Mouse (Mus musculus) c-Kit-positive CD71-negative TER-119-negative erythroid progenitor cells, embryonic 14.5 days (primary cell): ENCODE results near the gene Gba.

Experiments used
- DNase-seq: peaks from one replicate; pipeline ENCODE4 v3.0.0-alpha.2; 2013; ENCODE audit warnings: low read depth

Gba gene

GRCm38 (mm10) chr3:89243609-89244008 lies 40.9 kb downstream of the Gba start:
- no peak for DNase-seq

GRCm38 (mm10) chr3:89244158-89244981 lies 41.6 kb downstream of the Gba start:
- no peak for DNase-seq

DNA sequence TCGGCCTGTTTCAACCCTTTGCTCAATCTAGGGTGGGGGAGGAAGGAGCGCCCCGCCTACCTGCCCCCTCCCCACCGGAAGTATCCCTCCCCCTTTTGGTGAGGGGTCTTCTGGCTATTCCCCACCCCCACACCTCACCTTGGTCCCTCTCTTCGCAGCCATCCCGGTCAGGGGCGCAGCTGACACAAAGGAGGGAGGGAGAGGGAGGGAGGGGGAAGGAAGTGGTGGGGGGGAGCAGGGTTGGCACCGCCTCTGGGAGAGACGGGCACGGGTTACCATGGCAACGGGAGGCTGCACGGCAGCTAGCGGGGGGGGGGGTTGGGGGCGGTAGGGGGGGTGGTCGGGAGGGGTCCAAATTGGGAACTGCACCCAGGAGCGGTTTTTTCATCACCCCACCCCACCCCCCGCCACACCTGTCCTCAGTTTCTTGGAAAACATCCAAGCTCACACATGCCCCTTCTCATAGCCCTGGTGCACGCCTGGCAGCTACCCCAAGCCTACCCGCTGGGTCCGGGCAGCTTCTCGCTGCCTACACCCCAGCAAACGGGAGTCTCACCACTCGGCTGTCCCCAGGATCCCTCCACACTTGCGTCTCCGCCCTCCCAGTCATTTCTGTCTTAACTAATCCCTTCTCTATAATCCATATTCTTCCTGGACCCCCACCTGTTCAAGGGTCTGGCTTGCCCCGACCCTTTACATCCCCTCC lies 42.4 kb downstream of the Gba start:
- no peak for DNase-seq

- no peak for DNase-seq
Observed at GRCm38 (mm10) chr3:89245688-89246171, 43.0 kb downstream of the Gba start, which contains the start of gene Krtcap2. Krtcap2 (plus strand) TSS chr3:89245966.

GRCm38 (mm10) chr3:89246261-89247100 lies 43.8 kb downstream of the Gba start, which contains the start of gene Trim46:
Trim46 (minus strand) TSS chr3:89246309.
- DNase-seq: peak; percentile 89

GRCm38 (mm10) chr3:89247466-89247865 lies 44.7 kb downstream of the Gba start:
- DNase-seq: no peak

DNA sequence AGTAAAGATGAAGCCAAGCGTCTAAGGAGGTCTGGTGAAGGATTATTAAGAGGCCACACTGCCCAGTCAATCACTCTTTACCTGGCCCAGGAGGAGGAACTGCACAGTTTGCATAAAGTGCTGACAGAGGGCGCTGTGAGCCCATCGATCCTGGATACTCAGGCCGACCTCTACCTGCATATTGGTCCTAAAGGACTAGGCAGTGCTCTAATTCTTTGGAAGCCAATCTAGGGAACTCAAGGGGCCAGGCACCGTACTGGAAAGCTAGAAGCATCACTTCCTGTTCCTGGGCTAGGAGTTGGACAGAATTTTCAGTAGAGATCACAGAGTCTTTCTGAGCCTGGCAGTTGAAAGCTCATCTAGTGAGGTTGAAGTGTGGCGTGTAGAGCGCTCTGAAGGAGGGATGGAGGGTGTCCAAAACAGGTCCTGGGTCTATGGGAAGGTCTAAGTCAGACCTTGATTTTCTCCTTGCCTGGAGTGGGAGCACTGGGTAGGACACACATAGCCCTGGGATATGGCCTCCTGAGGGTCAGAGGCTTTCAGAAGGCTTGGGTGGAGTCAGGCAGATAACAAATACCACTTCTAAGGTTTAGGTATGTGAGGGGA lies 47.8 kb downstream of the Gba start:
- no peak for DNase-seq

DNA sequence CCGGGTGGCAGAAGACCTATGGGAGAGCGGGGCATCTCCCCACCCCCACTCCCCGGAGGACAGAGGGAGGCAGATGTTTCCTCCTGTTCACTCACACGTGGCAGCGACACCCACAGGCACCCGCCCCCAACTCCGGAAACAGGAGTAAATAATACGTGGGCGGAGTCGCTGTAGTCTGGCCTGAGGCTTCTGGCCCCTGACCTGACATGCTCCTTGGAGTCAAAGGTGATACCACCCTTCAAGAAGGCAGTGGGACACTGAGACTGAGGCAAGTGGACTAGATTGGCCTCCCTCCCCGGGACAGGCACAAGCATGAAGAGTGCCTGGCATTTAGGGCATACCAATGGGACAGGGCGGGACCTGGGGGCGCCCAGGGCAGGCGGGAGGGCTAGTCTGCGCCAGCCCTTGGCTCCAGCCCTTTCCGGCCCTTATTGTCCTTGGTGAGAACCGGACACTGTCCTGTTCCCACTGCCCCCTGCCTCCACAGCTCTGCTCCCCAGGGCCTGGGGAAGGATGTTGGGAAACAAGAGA lies 48.7 kb downstream of the Gba start:
- DNase-seq: no peak

DNA sequence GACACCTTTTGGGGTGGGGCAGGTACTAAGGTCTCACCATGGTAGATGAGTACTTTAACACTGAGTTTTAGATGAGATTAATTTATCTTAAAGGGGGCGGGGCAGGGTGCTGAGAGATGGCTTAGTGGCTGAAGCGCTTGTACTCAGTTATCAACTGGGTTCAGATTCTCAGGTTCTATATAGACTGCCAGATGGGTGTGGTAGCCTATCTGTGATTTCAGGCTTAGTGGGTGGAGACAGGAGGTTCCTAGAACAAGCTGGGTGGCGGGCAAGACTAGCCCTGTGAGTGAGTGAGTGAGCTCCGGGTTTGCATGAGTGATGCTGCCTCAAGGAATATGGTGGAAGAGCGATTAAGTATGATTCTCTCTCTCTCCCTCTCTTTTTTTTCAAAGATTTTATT lies 52.3 kb downstream of the Gba start:
- no peak for DNase-seq

GRCm38 (mm10) chr3:89256177-89256576 lies 53.4 kb downstream of the Gba start:
- DNase-seq: no peak
